Mouse (Mus musculus) lung, embryonic 16.5 days (tissue): ENCODE measurements around the gene Prl3d1. TPM values are rescaled to one million over a fixed set of nuclear protein-coding genes. Genes with fewer than 3 reads are reported as not detected.
A peak's percentile ranks its signal among the peaks of the same experiment; 100 is the strongest.
"Not testable (repeated sequence)": the region's sequence is repeated elsewhere in the genome, so short reads cannot be mapped to it uniquely, and the experiment has no call there.

ENCODE experiments used
- ATAC-seq: fragments of 200-750 bp; cut with Nextera tagmentation; 2 replicates; pipeline ENCODE4 v1.8.0; 2017; ENCODE audit warnings: low read depth, mild to moderate bottlenecking, moderate library complexity
- H3K27ac ChIP-seq: fragments of 300-500 bp; sonication (generic); 2 replicates; pipeline ENCODE4 v1.5.1; 2014; ENCODE audit warnings: mild to moderate bottlenecking, control low read depth, low read length
- H3K27me3 ChIP-seq: fragments of 300-500 bp; sonication (generic); 2 replicates; pipeline ENCODE4 v1.6.1; 2014; ENCODE audit warnings: low read depth, low read length, mixed read lengths; ENCODE audit not compliant: control insufficient read depth, insufficient read depth
- H3K36me3 ChIP-seq: fragments of 300-500 bp; sonication (generic); 2 replicates; pipeline ENCODE4 v1.6.1; 2014; ENCODE audit warnings: low read length; ENCODE audit not compliant: control insufficient read depth, insufficient read depth
- H3K4me1 ChIP-seq: fragments of 300-500 bp; sonication (generic); replicated peaks from 2 replicates; pipeline ENCODE4 v1.6.1; 2014; ENCODE audit warnings: low read length, mixed read lengths; ENCODE audit not compliant: control insufficient read depth, insufficient read depth
- H3K4me2 ChIP-seq: fragments of 300-500 bp; sonication (generic); 2 replicates; pipeline ENCODE4 v1.6.1; 2014; ENCODE audit warnings: low read depth, low read length, control low read depth
- H3K4me3 ChIP-seq: fragments of 300-500 bp; sonication (generic); 2 replicates; pipeline ENCODE4 v1.5.1; 2014; ENCODE audit warnings: mild to moderate bottlenecking, low read length, control low read depth
- H3K9ac ChIP-seq: fragments of 300-500 bp; sonication (generic); 2 replicates; pipeline ENCODE4 v1.6.1; 2014; ENCODE audit warnings: low read length, control low read depth
- H3K9me3 ChIP-seq: fragments of 300-500 bp; sonication (generic); 2 replicates; pipeline ENCODE4 v1.6.1; 2016; ENCODE audit warnings: low read length; ENCODE audit not compliant: control insufficient read depth
- WGBS: fragments of 180-500 bp; shearing (Covaris S2); extraction: QIAGEN DNeasy Blood & Tissue Kit; methylation state at CpG from one replicate; pipeline ENCODE4 v1.1.7; 2014; 5-methylcytosine and 5-hydroxymethylcytosine counted together
- polyA plus RNA-seq: library from polyadenylated mRNA; unstranded; fragments of >200 nt; fragmentation: Nextera tagmentation; extraction: Ambion mirVana; gene quantifications from 2 replicates; pipeline ENCODE4 v1.2.1, GENCODE M21; 2015

Gene Prl3d1
- polyA plus RNA-seq: not detected in 2 replicates

DNA sequence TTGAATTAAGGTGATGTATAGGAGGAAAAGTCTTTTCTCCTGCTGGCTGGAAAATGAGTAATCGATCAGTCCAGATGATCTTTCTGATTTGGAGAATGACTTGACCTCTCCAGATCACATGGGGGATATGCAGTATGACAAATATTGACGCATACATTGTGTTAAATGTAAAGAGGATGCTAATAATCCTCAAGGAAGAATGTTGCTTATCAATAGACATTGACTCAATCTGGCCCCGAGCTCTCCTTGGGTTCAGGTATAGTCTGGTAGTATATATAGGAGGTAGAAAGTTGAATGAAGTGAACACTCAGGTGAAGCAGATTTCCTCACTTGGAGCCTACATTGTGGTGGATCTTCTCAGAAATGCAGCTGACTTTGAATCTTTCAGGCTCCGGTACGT lies at the start of gene Prl3d1:
Gene Prl3d1, plus strand, starts transcription at position 301 of the 400 bp plus-strand sequence.
- H3K27me3 ChIP-seq, H3K36me3 ChIP-seq, H3K4me3 ChIP-seq, H3K4me1 ChIP-seq, ATAC-seq, H3K4me2 ChIP-seq, H3K9ac ChIP-seq, H3K9me3 ChIP-seq, H3K27ac ChIP-seq: not testable (repeated sequence)
- WGBS: 90% methylated on average over 5 of the region's 5 CpGs

DNA sequence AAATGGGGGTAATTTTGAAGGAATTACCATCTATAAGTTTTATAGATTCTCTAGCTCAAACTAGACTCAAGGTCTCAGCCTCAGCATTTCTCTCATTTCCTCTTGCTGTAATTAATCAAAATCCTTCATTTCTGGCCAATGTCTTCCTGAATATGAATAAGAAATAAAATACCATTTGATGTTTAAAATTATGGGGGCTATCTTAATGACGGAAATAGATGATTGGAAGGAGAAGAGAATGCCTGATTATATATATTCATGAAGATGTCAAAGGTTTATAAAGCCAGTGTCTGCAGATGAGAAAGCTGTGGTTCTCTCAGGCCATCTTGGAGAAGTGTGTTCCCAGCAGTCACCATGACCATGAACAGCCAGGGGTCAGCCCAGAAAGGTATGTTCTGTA lies 36.7 kb upstream of the Prl3d1 start, which contains the start of gene Prl:
Gene Prl, plus strand, starts transcription at position 301 of the 400 bp plus-strand sequence.
- no peak for ATAC-seq
- no peaks in the 10 kb centered on the region for H3K4me1 ChIP-seq
- H3K4me2 ChIP-seq: no peak within 1 kb of the TSS
- no peak within 1 kb of the TSS for H3K9ac ChIP-seq
- no peak within 1 kb of the TSS for H3K27ac ChIP-seq
- 91% methylated on average over 1 of the region's 1 CpGs for WGBS
- no peaks in the 10 kb centered on the region for H3K36me3 ChIP-seq
- no peaks in the 10 kb centered on the region for H3K9me3 ChIP-seq
- no peak within 1 kb of the TSS for H3K4me3 ChIP-seq
- H3K27me3 ChIP-seq: no peaks in the 10 kb centered on the region

DNA sequence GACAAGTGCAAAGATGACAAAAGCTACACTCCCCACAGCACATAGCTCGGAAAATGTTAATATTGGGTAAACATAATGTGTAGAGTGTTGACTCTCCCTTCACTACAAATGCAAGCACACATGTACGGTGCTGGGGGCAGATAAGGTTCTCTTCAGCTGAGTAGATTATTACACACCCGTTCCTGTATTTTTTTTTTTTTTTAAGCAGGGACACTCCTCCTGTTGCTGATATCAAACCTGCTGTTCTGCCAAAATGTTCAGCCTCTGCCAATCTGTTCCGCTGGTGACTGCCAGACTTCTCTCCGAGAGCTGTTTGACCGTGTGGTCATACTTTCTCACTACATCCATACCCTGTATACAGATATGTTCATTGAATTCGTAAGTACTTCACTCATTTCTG lies 34.8 kb upstream of the Prl3d1 start:
- Histone ChIP-seq H3K4me2 (no peak overlapping the region), H3K4me3 (no peak overlapping the region), H3K27ac (no peak overlapping the region), H3K4me1 (no peaks in the 10 kb centered on the region), H3K36me3 (no peaks in the 10 kb centered on the region), H3K9me3 (no peaks in the 10 kb centered on the region), H3K9ac (no peak overlapping the region), H3K27me3 (no peaks in the 10 kb centered on the region)
- ATAC-seq: peak; percentile 83
- WGBS: 60% methylated on average over 7 of the region's 7 CpGs

DNA sequence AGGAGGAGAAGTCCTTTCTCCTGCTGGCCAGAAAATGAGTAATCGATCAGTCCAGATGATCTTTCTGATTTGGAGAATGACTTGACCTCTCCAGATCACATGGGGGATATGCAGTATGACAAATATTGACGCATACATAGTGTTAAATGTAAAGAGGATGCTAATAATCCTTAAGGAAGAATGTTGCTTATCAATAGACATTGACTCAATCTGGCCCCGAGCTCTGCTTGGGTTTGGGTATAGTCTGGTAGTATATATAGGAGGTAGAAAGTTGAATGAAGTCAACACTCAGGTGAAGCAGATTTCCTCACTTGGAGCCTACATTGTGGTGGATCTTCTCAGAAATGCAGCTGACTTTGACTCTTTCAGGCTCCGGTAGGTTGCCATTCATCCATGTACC lies 27.4 kb downstream of the Prl3d1 start, which contains the start of gene Prl3d2:
Gene Prl3d2, plus strand, starts transcription at position 301 of the 400 bp plus-strand sequence.
- not testable (repeated sequence) for ATAC-seq, H3K4me2 ChIP-seq, H3K4me3 ChIP-seq, H3K27ac ChIP-seq, H3K9ac ChIP-seq, H3K36me3 ChIP-seq, H3K27me3 ChIP-seq, H3K9me3 ChIP-seq, H3K4me1 ChIP-seq
- WGBS: 93% methylated on average over 3 of the region's 4 CpGs

DNA sequence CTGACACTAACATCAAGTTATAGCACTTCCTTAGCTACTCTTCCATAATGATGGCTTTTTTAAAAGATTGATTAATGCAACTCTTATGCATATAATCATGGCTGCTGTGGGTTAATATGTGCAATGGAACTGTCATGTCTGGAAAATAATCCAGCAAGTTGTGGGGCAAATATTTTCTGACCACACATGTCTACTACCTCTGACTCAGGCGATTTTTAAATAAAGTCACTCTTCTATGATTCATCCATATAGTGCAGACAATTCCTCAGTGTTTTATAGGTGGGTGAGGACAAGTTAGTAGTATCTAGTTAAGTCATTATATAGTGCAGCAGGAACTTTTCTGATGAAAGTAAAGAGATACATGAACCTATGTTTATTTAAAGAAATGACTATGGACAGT lies 54.3 kb downstream of the Prl3d1 start:
- Histone ChIP-seq H3K4me1 (no peaks in the 10 kb centered on the region), H3K27me3 (no peaks in the 10 kb centered on the region), H3K36me3 (no peaks in the 10 kb centered on the region), H3K9ac (no peak overlapping the region), H3K4me3 (no peak overlapping the region), H3K27ac (no peak overlapping the region), H3K9me3 (no peaks in the 10 kb centered on the region), H3K4me2 (no peak overlapping the region)
- no peak for ATAC-seq
- 59% methylated on average over 1 of the region's 1 CpGs for WGBS

Other genes with a start within 250 kb of the Prl3d1 start
- gene Prl, start 36.6 kb upstream of the Prl3d1 start, polyA plus RNA-seq: 0.41 and 0.75 TPM in 2 replicates
- not detected in 2 replicates for gene Prl3d2, start 27.5 kb downstream of the Prl3d1 start, polyA plus RNA-seq
- not detected in 2 replicates for gene Prl3d3, start 62.6 kb downstream of the Prl3d1 start, polyA plus RNA-seq
- gene Prl3c1, start 102.5 kb downstream of the Prl3d1 start, polyA plus RNA-seq: not detected in 2 replicates
- gene Prl3b1, start 147.7 kb downstream of the Prl3d1 start, polyA plus RNA-seq: not detected in 2 replicates
- not detected in 2 replicates for gene Prl3a1, start 165.2 kb downstream of the Prl3d1 start, polyA plus RNA-seq
- gene Prl6a1, start 218.4 kb downstream of the Prl3d1 start, polyA plus RNA-seq: not detected in 2 replicates